Mouse (Mus musculus): ENCODE measurements around the gene Tgtp1.
"Not testable (repeated sequence)": the region's sequence is repeated elsewhere in the genome, so short reads cannot be mapped to it uniquely, and the experiment has no call there.

GRCm38 (mm10) chr11:48994018-48994417, at the start of gene Tgtp1:
- TF ChIP-seq CTCF, POLR2A (IDR thresholded peaks at IDR 0.05; ENCODE audit: extremely low read depth, insufficient read depth, low read length): not testable (repeated sequence)
